Comparison of ENCODE assay signal across 8 mouse cellular contexts in genomic region chr14:39472790-39473761, GRCm38 (mm10). TPM values are rescaled to one million over a fixed set of nuclear protein-coding genes. Genes with fewer than 3 reads are reported as not detected.
DNase-seq lines count a peak whose midpoint lies in the region; ATAC-seq and TF ChIP-seq lines count a peak whose summit lies in the region.

Gene Nrg3, minus strand, starts transcription at chr14:39473088.

- H3K36me3 ChIP-seq in heart, embryonic 16.5 days (ENCODE audit: control insufficient read depth, insufficient read depth), result no peaks in the 10 kb centered on the region
- H3K36me3 ChIP-seq in heart, adult 2 months (ENCODE audit: control insufficient read depth, insufficient read depth, low read length), result no peaks in the 10 kb centered on the region
- H3K36me3 ChIP-seq in embryonic facial prominence, embryonic 14.5 days (ENCODE audit: control insufficient read depth, insufficient read depth, low read length), result no peaks in the 10 kb centered on the region
- no peaks in the 10 kb centered on the region for H3K36me3 ChIP-seq in intestine, embryonic 16.5 days (ENCODE audit: control insufficient read depth, insufficient read depth, low read length)
- no peaks in the 10 kb centered on the region for H3K36me3 ChIP-seq in liver, embryonic 13.5 days

- WGBS in heart, embryonic 16.5 days, result 1% methylated on average over 105 of the region's 121 CpGs
- WGBS in heart, adult 2 months, result 2% methylated on average over 97 of the region's 121 CpGs
- 0% methylated on average over 14 of the region's 121 CpGs for WGBS in embryonic facial prominence, embryonic 14.5 days
- WGBS in intestine, embryonic 16.5 days, result under 1% methylated on average over 105 of the region's 121 CpGs
- 2% methylated on average over 74 of the region's 121 CpGs for WGBS in liver, embryonic 13.5 days (ENCODE audit: insufficient replicate concordance)

- no peak for DNase-seq in heart, adult 2 months
- DNase-seq in adrenal gland, postnatal 25 days, result peak; percentile 13
- DNase-seq in embryonic facial prominence, embryonic 14.5 days (ENCODE audit: low spot score), result peak; percentile 60
- DNase-seq in liver, embryonic 13.5 days, result no peak
- peak; percentile 78 for DNase-seq in right cerebral cortex, postnatal 25 days
- DNase-seq in natural killer cell, adult 2 months (ENCODE audit: low spot score in 2 of 2), result no peak

- H3K27me3 ChIP-seq in heart, embryonic 16.5 days (ENCODE audit: control insufficient read depth, insufficient read depth, low read length), result peaks cover 69% of the 10 kb centered on the region
- peaks cover 8% of the 10 kb centered on the region for H3K27me3 ChIP-seq in heart, adult 2 months (ENCODE audit: control insufficient read depth, insufficient read depth, low read length)
- H3K27me3 ChIP-seq in embryonic facial prominence, embryonic 14.5 days (replicated peaks; ENCODE audit: control insufficient read depth, insufficient read depth, low read length), result peaks cover 91% of the 10 kb centered on the region
- H3K27me3 ChIP-seq in intestine, embryonic 16.5 days (replicated peaks; ENCODE audit: control insufficient read depth, insufficient read depth, low read length), result peaks cover 54% of the 10 kb centered on the region
- peaks cover 64% of the 10 kb centered on the region for H3K27me3 ChIP-seq in liver, embryonic 13.5 days

- no peak within 1 kb of the TSS for H3K27ac ChIP-seq in heart, embryonic 16.5 days (ENCODE audit: low read length)
- H3K27ac ChIP-seq in heart, adult 2 months, result no peak within 1 kb of the TSS
- no peak within 1 kb of the TSS; the same call in 1 of the 2 replicates for H3K27ac ChIP-seq in embryonic facial prominence, embryonic 14.5 days (replicated peaks; ENCODE audit: low read depth, low read length)
- no peak within 1 kb of the TSS for H3K27ac ChIP-seq in intestine, embryonic 16.5 days (ENCODE audit: low read length)
- H3K27ac ChIP-seq in liver, embryonic 13.5 days, result no peak within 1 kb of the TSS

- intact Hi-C loops in heart, adult 2 months (cut with DNase I), result no loop called here

- peak; percentile 41; the same call in 1 of the 2 replicates for ATAC-seq in heart, embryonic 16.5 days (replicated peaks; ENCODE audit: extremely low read depth, insufficient read depth, low FRiP score)
- ATAC-seq in embryonic facial prominence, embryonic 14.5 days (ENCODE audit: low read depth), result peak; percentile 83
- ATAC-seq in intestine, embryonic 16.5 days, result peak; percentile 91
- ATAC-seq in liver, embryonic 13.5 days (ENCODE audit: low read depth), result no peak

- peaks cover 2% of the 10 kb centered on the region; the same call in 1 of the 2 replicates for H3K4me1 ChIP-seq in heart, embryonic 16.5 days (ENCODE audit: control insufficient read depth, insufficient read depth, low read length)
- no peaks in the 10 kb centered on the region for H3K4me1 ChIP-seq in heart, adult 2 months (ENCODE audit: control insufficient read depth, insufficient read depth, low read length)
- H3K4me1 ChIP-seq in embryonic facial prominence, embryonic 14.5 days (ENCODE audit: control insufficient read depth, insufficient read depth, low read length), result peaks cover 5% of the 10 kb centered on the region; the same call in 1 of the 2 replicates
- H3K4me1 ChIP-seq in intestine, embryonic 16.5 days (ENCODE audit: control insufficient read depth, insufficient read depth, low read length), result peaks cover 4% of the 10 kb centered on the region; the same call in 1 of the 2 replicates
- H3K4me1 ChIP-seq in liver, embryonic 13.5 days (replicated peaks), result no peaks in the 10 kb centered on the region

- TF ChIP-seq POLR2A in heart, adult 2 months (IDR thresholded peaks at IDR 0.05; ENCODE audit: insufficient read depth, low read depth, low read length), result no peak

- no peaks in the 10 kb centered on the region for H3K9me3 ChIP-seq in heart, embryonic 16.5 days (replicated peaks; ENCODE audit: control insufficient read depth, low read length)
- H3K9me3 ChIP-seq in embryonic facial prominence, embryonic 14.5 days (ENCODE audit: control insufficient read depth, low read length), result no peaks in the 10 kb centered on the region
- H3K9me3 ChIP-seq in intestine, embryonic 16.5 days (ENCODE audit: control insufficient read depth, low read length), result no peaks in the 10 kb centered on the region
- no peaks in the 10 kb centered on the region for H3K9me3 ChIP-seq in liver, embryonic 13.5 days (replicated peaks)

- peak within 1 kb of the TSS; percentile 20; the same call in 1 of the 2 replicates for H3K9ac ChIP-seq in heart, embryonic 16.5 days (ENCODE audit: low read length)
- no peak within 1 kb of the TSS for H3K9ac ChIP-seq in heart, adult 2 months (ENCODE audit: low read depth, low read length)
- H3K9ac ChIP-seq in embryonic facial prominence, embryonic 14.5 days (ENCODE audit: low read depth, low read length), result peak within 1 kb of the TSS; percentile 57
- H3K9ac ChIP-seq in intestine, embryonic 16.5 days (ENCODE audit: low read depth, low read length), result peak within 1 kb of the TSS; percentile 49; the same call in 1 of the 2 replicates
- no peak within 1 kb of the TSS for H3K9ac ChIP-seq in liver, embryonic 13.5 days

- peak within 1 kb of the TSS; percentile 51 for H3K4me3 ChIP-seq in heart, embryonic 16.5 days (ENCODE audit: low read length)
- H3K4me3 ChIP-seq in heart, adult 2 months, result no peak within 1 kb of the TSS
- H3K4me3 ChIP-seq in embryonic facial prominence, embryonic 14.5 days (ENCODE audit: low read depth, low read length), result peak within 1 kb of the TSS; percentile 51
- peak within 1 kb of the TSS; percentile 57 for H3K4me3 ChIP-seq in intestine, embryonic 16.5 days (ENCODE audit: low read length)
- H3K4me3 ChIP-seq in liver, embryonic 13.5 days (replicated peaks), result peak within 1 kb of the TSS; percentile 35

- H3K4me2 ChIP-seq in heart, embryonic 16.5 days (ENCODE audit: low read depth, low read length), result peak within 1 kb of the TSS; percentile 69
- H3K4me2 ChIP-seq in embryonic facial prominence, embryonic 14.5 days (ENCODE audit: low read depth, low read length), result peak within 1 kb of the TSS; percentile 83
- peak within 1 kb of the TSS; percentile 89 for H3K4me2 ChIP-seq in intestine, embryonic 16.5 days (ENCODE audit: low read depth, low read length)
- peak within 1 kb of the TSS; percentile 53 for H3K4me2 ChIP-seq in liver, embryonic 13.5 days

- no peak for TF ChIP-seq EP300 in heart, adult 2 months (IDR thresholded peaks at IDR 0.05; ENCODE audit: insufficient read depth, low read depth, low read length)

- no peak for TF ChIP-seq CTCF in heart, adult 2 months (IDR thresholded peaks at IDR 0.05)

- H3K79me2 ChIP-seq in heart, adult 2 months (replicated peaks; ENCODE audit: control insufficient read depth, insufficient read depth, low read length), result no peaks in the 10 kb centered on the region

RNA-seq across cellular contexts. Expression of gene Nrg3, which starts in this region (rescaled TPM):
- polyA plus RNA-seq in heart, embryonic 16.5 days (2015; fragmentation: Nextera tagmentation; extraction: Ambion mirVana), result not detected in 2 replicates
- not detected for total RNA-seq in heart, adult 2 months (2021)
- polyA plus RNA-seq in heart, adult 2 months (2012; rRNA removed), result 0.04 TPM in 1 of 2 replicates, not detected in the other
- 3.7 and 6.1 TPM in 2 replicates for total RNA-seq in adrenal gland, postnatal 25 days (2021)
- polyA plus RNA-seq in embryonic facial prominence, embryonic 14.5 days (2014; fragmentation: Nextera tagmentation; extraction: Ambion mirVana), result 0.49 and 0.59 TPM in 2 replicates
- polyA plus RNA-seq in intestine, embryonic 16.5 days (2015; fragmentation: Nextera tagmentation; extraction: Ambion mirVana), result 0.18 and 0.28 TPM in 2 replicates
- polyA plus RNA-seq in liver, embryonic 13.5 days (2015; fragmentation: Nextera tagmentation; extraction: Ambion mirVana), result not detected in 2 replicates

Comparison
In these comparisons a context has a peak if more than half of its experiments do, and no peak if none do; other contexts are left out.
1. Peak in ATAC-seq, H3K4me3 ChIP-seq, H3K9ac ChIP-seq and H3K4me2 ChIP-seq in heart, embryonic 16.5 days; RNA of the gene not detected or under 1 TPM.
2. Peak in DNase-seq, ATAC-seq, H3K4me3 ChIP-seq, H3K9ac ChIP-seq and H3K4me2 ChIP-seq in embryonic facial prominence, embryonic 14.5 days; RNA of the gene not detected or under 1 TPM.
3. Peak in ATAC-seq, H3K4me3 ChIP-seq, H3K9ac ChIP-seq and H3K4me2 ChIP-seq in intestine, embryonic 16.5 days; RNA of the gene not detected or under 1 TPM.
4. DNase-seq: peak in adrenal gland, postnatal 25 days (single experiment) and right cerebral cortex, postnatal 25 days (single experiment); none in heart, adult 2 months (0 of 2), liver, embryonic 13.5 days (single experiment) and natural killer cell, adult 2 months (0 of 2).
5. Peak in every context shown above with its lines, with median percentiles within 50 percentile points of each other: H3K4me2 ChIP-seq.